Mouse (Mus musculus): ENCODE data around the gene Gm28230. TPM values are rescaled to one million over a fixed set of nuclear protein-coding genes. Genes with fewer than 3 reads are reported as not detected.

Gene Gm28230
- polyA plus RNA-seq, 1 experiment from 2014 or later = 0.10 TPM

GRCm38 (mm10) chr2:74777536-74778275 lies 51.2 kb downstream of the Gm28230 start:
- Histone ChIP-seq H3K4me2 (no peak overlapping the region), H3K4me3 (ENCODE audit: low read depth, low read length) (no peak overlapping the region), H3K36me3 (ENCODE audit: control insufficient read depth, insufficient read depth, low read length) (no peaks in the 10 kb centered on the region), H3K27me3 (ENCODE audit: control insufficient read depth, insufficient read depth, low read length) (no peaks in the 10 kb centered on the region), H3K9ac (ENCODE audit: low read depth, low read length) (no peak overlapping the region), H3K4me1 (ENCODE audit: control insufficient read depth, insufficient read depth, low read length) (no peaks in the 10 kb centered on the region), H3K9me3 (replicated peaks; ENCODE audit: control insufficient read depth, low read length) (no peaks in the 10 kb centered on the region), H3K27ac (ENCODE audit: low read depth, low read length) (no peak overlapping the region)
- no peak for ATAC-seq (replicated peaks; ENCODE audit: insufficient number of reproducible peaks, low FRiP score, low TSS enrichment)
- WGBS (ENCODE audit: insufficient replicate concordance) = 70% methylated on average over 13 of the region's 13 CpGs

- ATAC-seq (replicated peaks; ENCODE audit: insufficient number of reproducible peaks, low FRiP score, low TSS enrichment) = no peak
- WGBS (ENCODE audit: insufficient replicate concordance) = 72% methylated on average over 5 of the region's 5 CpGs
- Histone ChIP-seq H3K4me3 (ENCODE audit: low read depth, low read length) (no peak overlapping the region), H3K9ac (ENCODE audit: low read depth, low read length) (no peak overlapping the region), H3K27ac (ENCODE audit: low read depth, low read length) (no peak overlapping the region), H3K4me2 (no peak overlapping the region), H3K36me3 (ENCODE audit: control insufficient read depth, insufficient read depth, low read length) (no peaks in the 10 kb centered on the region), H3K27me3 (ENCODE audit: control insufficient read depth, insufficient read depth, low read length) (no peaks in the 10 kb centered on the region), H3K4me1 (ENCODE audit: control insufficient read depth, insufficient read depth, low read length) (no peaks in the 10 kb centered on the region), H3K9me3 (replicated peaks; ENCODE audit: control insufficient read depth, low read length) (no peaks in the 10 kb centered on the region)
Observed at GRCm38 (mm10) chr2:74781386-74781785, 54.9 kb downstream of the Gm28230 start.

- Histone ChIP-seq H3K9ac (ENCODE audit: low read depth, low read length) (no peak overlapping the region), H3K4me3 (ENCODE audit: low read depth, low read length) (no peak overlapping the region), H3K27me3 (ENCODE audit: control insufficient read depth, insufficient read depth, low read length) (no peaks in the 10 kb centered on the region), H3K4me2 (no peak overlapping the region), H3K36me3 (ENCODE audit: control insufficient read depth, insufficient read depth, low read length) (no peaks in the 10 kb centered on the region), H3K9me3 (replicated peaks; ENCODE audit: control insufficient read depth, low read length) (no peaks in the 10 kb centered on the region), H3K27ac (ENCODE audit: low read depth, low read length) (no peak overlapping the region), H3K4me1 (ENCODE audit: control insufficient read depth, insufficient read depth, low read length) (no peaks in the 10 kb centered on the region)
- 44% methylated on average over 7 of the region's 7 CpGs for WGBS (ENCODE audit: insufficient replicate concordance)
- no peak for ATAC-seq (replicated peaks; ENCODE audit: insufficient number of reproducible peaks, low FRiP score, low TSS enrichment)
Observed at GRCm38 (mm10) chr2:74795531-74795930, 69.0 kb downstream of the Gm28230 start.

MicroRNAs within 50 kb of the gene (microRNA counts, 519-probe panel; counts per million panel counts)
- 32.2 counts per million for microRNA mmu-miR-10b

Small RNA genes lying within 50 kb of the gene (microRNA-seq; reads per million reads assigned to microRNA genes)
- gene Gm44463 (ENCODE audit: borderline number of aligned reads) (not detected), gene Mir10b (ENCODE audit: borderline number of aligned reads) (977 reads per million, percentile 84 among the genes with 10 or more reads in this experiment)

Other genes with a start within 250 kb of the Gm28230 start
- 23.1 and 31.7 TPM in 2 replicates for gene Lnpk, start 147.3 kb upstream of the Gm28230 start, polyA plus RNA-seq (2014; fragmentation: Nextera tagmentation; extraction: Ambion mirVana)
- not detected in 2 replicates for gene Evx2, start 67.2 kb upstream of the Gm28230 start, polyA plus RNA-seq (2014; fragmentation: Nextera tagmentation; extraction: Ambion mirVana)
- gene Hoxd13, start 58.4 kb upstream of the Gm28230 start, polyA plus RNA-seq (2014; fragmentation: Nextera tagmentation; extraction: Ambion mirVana) = not detected in 2 replicates
- not detected in 2 replicates for gene Hoxd12, start 51.7 kb upstream of the Gm28230 start, polyA plus RNA-seq (2014; fragmentation: Nextera tagmentation; extraction: Ambion mirVana)
- not detected in 2 replicates for gene Hoxd11, start 47.2 kb upstream of the Gm28230 start, polyA plus RNA-seq (2014; fragmentation: Nextera tagmentation; extraction: Ambion mirVana)
- 0.11 TPM in 1 of 2 replicates, not detected in the other for gene Hoxd10, start 34.8 kb upstream of the Gm28230 start, polyA plus RNA-seq (2014; fragmentation: Nextera tagmentation; extraction: Ambion mirVana)
- gene Hoxd9, start 29.0 kb upstream of the Gm28230 start, polyA plus RNA-seq (2014; fragmentation: Nextera tagmentation; extraction: Ambion mirVana) = 0.13 TPM in 1 of 2 replicates, not detected in the other
- gene Hoxd8, start 22.1 kb upstream of the Gm28230 start, polyA plus RNA-seq (2014; fragmentation: Nextera tagmentation; extraction: Ambion mirVana) = 0.27 and 0.30 TPM in 2 replicates
- gene Hoxd3, start 14.8 kb upstream of the Gm28230 start, polyA plus RNA-seq (2014; fragmentation: Nextera tagmentation; extraction: Ambion mirVana) = 2.0 and 3.1 TPM in 2 replicates
- gene Hoxd4, start 14.8 kb upstream of the Gm28230 start, polyA plus RNA-seq (2014; fragmentation: Nextera tagmentation; extraction: Ambion mirVana) = not detected in 2 replicates
- 0.20 TPM in 1 of 2 replicates, not detected in the other for gene Hoxd1, start 36.3 kb downstream of the Gm28230 start, polyA plus RNA-seq (2014; fragmentation: Nextera tagmentation; extraction: Ambion mirVana)
- 164 and 166 TPM in 2 replicates for gene Mtx2, start 99.1 kb downstream of the Gm28230 start, polyA plus RNA-seq (2014; fragmentation: Nextera tagmentation; extraction: Ambion mirVana)